Mouse (Mus musculus) lung, postnatal 0 days (tissue): Measurements from ENCODE around the gene Pfdn5. TPM values are rescaled to one million over a fixed set of nuclear protein-coding genes. Genes with fewer than 3 reads are reported as not detected.
A peak's percentile ranks its signal among the peaks of the same experiment; 100 is the strongest.

Experiments used
- ATAC-seq: fragments of 200-750 bp; cut with Nextera tagmentation; 2 replicates; pipeline ENCODE4 v1.8.0; 2017; ENCODE audit warnings: moderate library complexity
- DNase-seq: peaks from one replicate; pipeline ENCODE4 v3.0.0-alpha.2; 2016; ENCODE audit warnings: low spot score
- H3K27ac ChIP-seq: fragments of 300-500 bp; sonication (generic); 2 replicates; pipeline ENCODE4 v1.5.1; 2014; ENCODE audit warnings: antibody characterized with exemption, mild to moderate bottlenecking, low read length, mixed read lengths
- H3K27me3 ChIP-seq: fragments of 300-500 bp; sonication (generic); replicated peaks from 2 replicates; pipeline ENCODE4 v1.6.1; 2014; ENCODE audit warnings: low read length, mixed read lengths; ENCODE audit not compliant: insufficient read depth
- H3K36me3 ChIP-seq: fragments of 300-500 bp; sonication (generic); 2 replicates; pipeline ENCODE4 v1.6.1; 2014; ENCODE audit warnings: low read length, mixed read lengths; ENCODE audit not compliant: insufficient read depth
- H3K4me1 ChIP-seq: fragments of 300-500 bp; sonication (generic); 2 replicates; pipeline ENCODE4 v1.6.1; 2014; ENCODE audit warnings: antibody characterized with exemption, low read depth, low read length, mixed read lengths; ENCODE audit not compliant: insufficient read depth
- H3K4me2 ChIP-seq: fragments of 300-500 bp; sonication (generic); replicated peaks from 2 replicates; pipeline ENCODE4 v1.6.1; 2014; ENCODE audit warnings: low read depth, mild to moderate bottlenecking, low read length, moderate library complexity, mixed read lengths
- H3K4me3 ChIP-seq: fragments of 300-500 bp; sonication (generic); 2 replicates; pipeline ENCODE4 v1.5.1; 2014; ENCODE audit warnings: low read depth, low read length
- H3K9ac ChIP-seq: fragments of 300-500 bp; sonication (generic); replicated peaks from 2 replicates; pipeline ENCODE4 v1.6.1; 2014; ENCODE audit warnings: low read depth, mild to moderate bottlenecking
- H3K9me3 ChIP-seq: fragments of 300-500 bp; sonication (generic); 2 replicates; pipeline ENCODE4 v1.6.1; 2016; ENCODE audit warnings: low read length, mixed read lengths
- CTCF ChIP-seq: IDR thresholded peaks from 2 replicates; pipeline ENCODE4 v1.5.1; 2016; ENCODE audit warnings: antibody characterized with exemption, mild to moderate bottlenecking
- EP300 ChIP-seq: IDR thresholded peaks from 2 replicates; pipeline ENCODE4 v1.6.1; 2016; ENCODE audit warnings: antibody characterized with exemption, mild to moderate bottlenecking, control low read depth
- WGBS: fragments of 180-500 bp; shearing (Covaris S2); extraction: QIAGEN DNeasy Blood & Tissue Kit; methylation state at CpG from one replicate; pipeline ENCODE4 v1.1.7; 2014; 5-methylcytosine and 5-hydroxymethylcytosine counted together
- polyA plus RNA-seq: library from polyadenylated mRNA; unstranded; fragments of >200 nt; fragmentation: Nextera tagmentation; extraction: Ambion mirVana; gene quantifications from 2 replicates; pipeline ENCODE4 v1.2.1, GENCODE M21; 2015

Gene Pfdn5
- polyA plus RNA-seq, 1 experiment from 2014 or later: 467 TPM

DNA sequence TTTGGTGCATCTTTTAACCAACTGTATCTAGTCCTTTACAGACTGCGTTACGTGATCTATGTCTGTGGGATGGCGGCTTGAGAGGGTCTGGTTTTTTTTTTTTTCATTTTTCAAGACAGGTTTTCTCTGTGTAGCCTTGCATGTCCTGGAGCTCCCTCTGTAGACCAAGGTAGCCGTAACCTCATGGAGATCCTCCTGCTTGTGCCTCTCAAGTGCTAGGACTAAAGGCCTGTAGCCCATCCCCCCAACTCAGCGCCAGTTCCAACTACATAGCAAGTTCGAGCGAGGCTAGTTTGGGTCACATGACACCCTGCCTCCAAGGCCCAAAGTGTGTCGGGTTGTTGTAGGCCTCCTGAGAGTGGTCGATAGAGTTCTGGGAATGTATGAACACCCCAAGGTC is 17.2 kb upstream of the Pfdn5 start:
- Histone ChIP-seq H3K9ac (no peak overlapping the region), H3K27ac (no peak overlapping the region), H3K36me3 (no peaks in the 10 kb centered on the region; the same call in 1 of the 2 replicates), H3K4me2 (no peak overlapping the region), H3K27me3 (no peaks in the 10 kb centered on the region), H3K4me1 (no peaks in the 10 kb centered on the region; the same call in 1 of the 2 replicates), H3K4me3 (no peak overlapping the region), H3K9me3 (no peaks in the 10 kb centered on the region)
- WGBS: 81% methylated on average over 9 of the region's 9 CpGs
- ATAC-seq (no peak), DNase-seq (no peak)
- TF ChIP-seq EP300: no peak
- peak; percentile 17; the same call in 1 of the 2 replicates for TF ChIP-seq CTCF

DNA sequence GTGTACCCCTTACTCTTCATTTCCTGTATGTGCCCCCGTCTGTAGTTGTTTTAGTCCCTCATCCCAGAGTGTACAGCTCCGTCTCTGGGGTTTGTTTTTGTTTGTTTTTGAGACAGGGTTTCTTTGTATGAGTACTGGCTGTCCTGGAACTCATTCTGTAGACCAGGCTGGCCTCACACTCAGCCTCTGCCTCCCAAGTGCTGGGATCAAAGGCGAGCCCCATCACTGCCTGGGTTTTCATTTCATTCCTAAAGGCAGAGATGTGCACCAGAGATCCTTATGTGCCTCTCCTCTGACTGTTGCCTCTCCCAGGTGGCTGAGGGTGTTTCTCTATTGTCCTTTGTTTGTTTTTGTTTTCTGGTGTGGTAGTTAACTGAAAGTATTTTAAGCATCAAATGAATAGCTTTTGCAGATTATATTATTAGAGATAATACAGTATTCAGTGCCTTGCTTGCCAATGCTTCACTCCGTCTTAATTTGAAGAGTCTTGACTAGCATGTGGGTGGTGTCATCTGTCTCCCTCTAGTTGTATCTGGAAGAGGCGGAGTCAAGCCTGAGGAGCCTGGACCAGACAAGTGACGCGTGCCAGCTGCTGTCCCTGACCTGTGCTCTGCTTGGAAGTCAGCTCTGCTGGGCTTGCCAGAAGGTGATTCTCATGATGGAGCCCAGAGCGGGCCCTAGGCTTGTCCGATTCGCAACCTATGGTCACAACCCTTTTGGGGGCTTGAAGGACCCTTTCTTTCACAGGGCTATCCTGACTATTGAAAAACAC is 15.7 kb upstream of the Pfdn5 start:
- ATAC-seq: peak; percentile 92

GRCm38 (mm10) chr15:102311489-102311888 is 14.4 kb upstream of the Pfdn5 start:
- no peaks in the 10 kb centered on the region for H3K27me3 ChIP-seq
- no peaks in the 10 kb centered on the region for H3K4me1 ChIP-seq
- no peaks in the 10 kb centered on the region; the same call in 1 of the 2 replicates for H3K36me3 ChIP-seq
- no peak overlapping the region for H3K4me2 ChIP-seq
- H3K4me3 ChIP-seq: no peak overlapping the region
- no peaks in the 10 kb centered on the region for H3K9me3 ChIP-seq
- H3K27ac ChIP-seq: no peak overlapping the region
- DNase-seq (no peak), ATAC-seq (no peak)
- TF ChIP-seq CTCF: no peak
- no peak overlapping the region for H3K9ac ChIP-seq

More for the DNA sequence above, 15.7 kb upstream of the Pfdn5 start:
- Histone ChIP-seq H3K4me2 (no peak overlapping the region), H3K27me3 (no peaks in the 10 kb centered on the region), H3K9ac (no peak overlapping the region), H3K27ac (peak overlapping the region; percentile 26; the same call in 1 of the 2 replicates), H3K9me3 (no peaks in the 10 kb centered on the region), H3K36me3 (no peaks in the 10 kb centered on the region; the same call in 1 of the 2 replicates), H3K4me1 (no peaks in the 10 kb centered on the region), H3K4me3 (no peak overlapping the region)
- 58% methylated on average over 10 of the region's 10 CpGs for WGBS
- TF ChIP-seq CTCF (no peak), EP300 (no peak)
- DNase-seq: peak; percentile 91

- no peak overlapping the region for H3K27ac ChIP-seq
- H3K9ac ChIP-seq: no peak overlapping the region
- no peaks in the 10 kb centered on the region for H3K9me3 ChIP-seq
- H3K4me1 ChIP-seq: no peaks in the 10 kb centered on the region
- WGBS: 76% methylated on average over 8 of the region's 8 CpGs
- peak; percentile 35 for DNase-seq
- H3K4me2 ChIP-seq: no peak overlapping the region
- H3K27me3 ChIP-seq: no peaks in the 10 kb centered on the region
- ATAC-seq: peak; percentile 17; the same call in 1 of the 2 replicates
- H3K36me3 ChIP-seq: no peaks in the 10 kb centered on the region; the same call in 1 of the 2 replicates
- TF ChIP-seq EP300: no peak
- TF ChIP-seq CTCF: no peak
- H3K4me3 ChIP-seq: no peak overlapping the region
Measured at GRCm38 (mm10) chr15:102315292-102315691, 10.6 kb upstream of the Pfdn5 start.

GRCm38 (mm10) chr15:102316263-102316662 is 9.7 kb upstream of the Pfdn5 start:
- no peaks in the 10 kb centered on the region for H3K27me3 ChIP-seq
- ATAC-seq (peak; percentile 49; the same call in 1 of the 2 replicates), DNase-seq (peak; percentile 82)
- no peaks in the 10 kb centered on the region; the same call in 1 of the 2 replicates for H3K36me3 ChIP-seq
- no peak overlapping the region for H3K27ac ChIP-seq
- H3K4me2 ChIP-seq: no peak overlapping the region
- TF ChIP-seq CTCF (peak; percentile 89), EP300 (no peak)
- no peak overlapping the region for H3K4me3 ChIP-seq
- no peaks in the 10 kb centered on the region for H3K9me3 ChIP-seq
- H3K9ac ChIP-seq: no peak overlapping the region
- WGBS: 88% methylated on average over 6 of the region's 6 CpGs
- no peaks in the 10 kb centered on the region for H3K4me1 ChIP-seq

DNA sequence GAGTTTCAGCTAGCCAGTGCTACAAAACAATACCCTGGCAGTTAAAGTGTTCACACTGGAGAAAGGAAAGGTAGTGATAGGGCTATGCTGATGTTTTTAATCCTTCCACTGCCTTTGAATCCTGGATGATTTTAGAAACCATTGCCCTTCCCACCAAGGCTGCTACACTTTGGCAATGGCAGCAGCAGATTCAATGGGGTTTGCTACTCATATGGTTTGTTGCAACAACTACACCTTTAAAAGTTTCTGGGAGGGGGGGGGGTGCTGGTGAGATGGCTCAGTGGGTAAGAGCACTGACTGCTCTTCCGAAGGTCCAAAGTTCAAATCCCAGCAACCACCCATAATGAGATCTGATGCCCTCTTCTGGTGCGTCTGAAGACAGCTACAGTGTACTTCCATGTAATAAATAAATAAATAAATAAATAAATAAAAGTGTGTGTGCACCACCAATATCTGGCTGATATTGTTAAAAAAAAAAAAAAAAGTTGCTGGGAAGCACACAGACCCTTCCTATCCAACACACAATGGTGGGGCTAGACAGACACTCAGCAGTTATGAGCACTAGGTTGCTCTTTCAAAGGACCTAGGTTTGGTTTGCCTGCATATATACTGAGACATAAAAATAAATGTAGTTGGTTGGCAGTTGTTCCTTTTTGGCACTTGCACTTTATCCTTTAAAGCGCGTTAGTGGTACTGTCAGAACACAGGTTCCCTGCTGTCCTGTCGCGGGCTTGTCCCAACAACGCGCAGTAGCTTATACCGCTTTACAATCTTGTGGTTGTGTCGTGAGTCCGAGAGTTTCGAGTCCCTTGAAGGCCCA is 1.1 kb upstream of the Pfdn5 start:
- Histone ChIP-seq H3K27ac (no peak overlapping the region), H3K36me3 (peaks cover 2% of the 10 kb centered on the region; the same call in 1 of the 2 replicates), H3K4me3 (no peak overlapping the region), H3K27me3 (no peaks in the 10 kb centered on the region), H3K9me3 (no peaks in the 10 kb centered on the region), H3K9ac (no peak overlapping the region), H3K4me1 (no peaks in the 10 kb centered on the region; the same call in 1 of the 2 replicates), H3K4me2 (0 out of 2 replicates have a peak overlapping the region, but pooled peaks have one; percentile 3)
- DNase-seq (no peak), ATAC-seq (no peak)
- 80% methylated on average over 12 of the region's 12 CpGs for WGBS
- TF ChIP-seq CTCF (no peak), EP300 (no peak)
